Mouse (Mus musculus) left cerebral cortex, postnatal 25 days (tissue): ENCODE results near the gene Asf1b. TPM values are rescaled to one million over a fixed set of nuclear protein-coding genes. Genes with fewer than 3 reads are reported as not detected.

ENCODE experiments used
- DNase-seq, 2 experiments: peaks; one replicate each; pipeline ENCODE4 v3.0.0; 2022; ENCODE audit warnings: low spot score in 2 of 2, mixed read lengths in 1 of 2
- intact Hi-C: fragments of 180-260 bp; cut with DNase I; formaldehyde crosslinking; loops from one replicate; pipeline ENCODE4 v1.15.1; 2025
- total RNA-seq, 2 experiments: library from RNA; stranded (reverse); gene quantifications; 2 replicates each; pipeline ENCODE4 v1.2.3; 2021

The Asf1b gene
- under 1 TPM; 0.60 to 0.73 TPM for total RNA-seq

DNA sequence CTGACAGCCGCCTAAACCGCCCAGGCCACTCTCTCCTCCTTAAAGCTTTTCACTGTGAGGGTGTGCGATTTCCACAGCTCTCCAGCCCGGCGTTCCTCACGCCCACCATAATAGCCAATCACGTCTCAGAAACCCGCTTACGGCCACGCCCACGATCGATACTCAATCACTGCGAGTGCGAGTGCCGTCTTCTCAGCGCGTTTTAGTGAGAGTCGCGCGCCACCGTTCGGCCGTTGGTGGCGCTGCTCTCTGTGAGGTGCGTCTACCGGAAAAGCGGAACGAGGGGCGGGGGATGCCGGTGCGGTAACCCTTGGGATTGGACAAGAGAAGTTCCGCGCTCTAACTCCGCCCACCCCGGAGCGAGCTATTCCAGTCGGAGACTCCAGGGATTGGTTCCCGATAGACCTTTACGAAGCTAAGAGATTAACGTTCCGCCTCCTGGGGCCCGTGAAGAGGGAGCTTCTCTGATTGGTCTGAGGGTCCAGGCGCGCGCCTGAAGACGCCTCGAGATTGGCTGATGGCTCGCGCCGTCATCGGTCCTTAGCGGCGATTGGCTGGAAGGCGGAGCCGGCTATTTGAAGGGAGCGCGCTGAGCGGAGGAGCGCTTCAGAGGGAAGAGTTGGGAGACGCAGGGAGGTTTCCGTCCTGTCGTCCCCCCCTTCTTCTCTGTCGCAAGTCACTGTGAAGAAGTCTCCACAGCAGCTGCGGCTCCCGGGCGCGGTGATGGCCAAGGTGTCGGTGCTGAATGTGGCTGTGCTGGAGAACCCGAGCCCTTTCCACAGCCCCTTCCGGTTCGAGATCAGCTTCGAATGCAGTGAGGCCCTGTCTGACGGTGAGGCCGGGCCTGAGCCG lies at the start of gene Asf1b, which contains the start of gene Gm10644:
TSS of gene Asf1b (plus strand) at position 402 of the 852 bp plus-strand sequence.
TSS of gene Gm10644 (minus strand) at position 100 of the 852 bp plus-strand sequence.
- intact Hi-C loops = loop anchor here (2.0 kb wide), 3 partner anchors 57 to 231 kb away; no protein-coding TSS in a partner anchor
- peak; percentile 97 to 100 for DNase-seq

DNA sequence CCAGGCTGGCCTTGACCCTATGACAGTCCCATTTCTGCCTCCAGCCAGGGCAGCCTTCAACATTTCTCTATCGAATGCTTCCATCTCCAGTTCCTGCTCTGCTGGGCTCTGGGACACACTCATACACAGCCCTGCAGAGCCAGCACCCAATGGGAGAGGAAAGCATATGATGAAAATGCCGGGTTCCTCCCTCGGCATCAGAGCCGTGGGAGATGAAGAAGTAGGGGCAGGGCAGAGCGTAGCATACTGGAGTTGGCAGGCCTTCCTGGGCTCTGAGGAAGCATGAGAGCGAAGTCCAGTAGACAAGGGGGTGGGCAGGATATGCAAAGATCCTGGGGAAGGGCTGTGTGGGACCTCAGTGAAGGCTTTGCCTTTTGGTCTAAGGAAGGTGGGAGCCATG lies 46.7 kb upstream of the Asf1b start:
- DNase-seq = peak in 1 of 2 experiments; percentile 71
- intact Hi-C loops = no loop called here

DNA sequence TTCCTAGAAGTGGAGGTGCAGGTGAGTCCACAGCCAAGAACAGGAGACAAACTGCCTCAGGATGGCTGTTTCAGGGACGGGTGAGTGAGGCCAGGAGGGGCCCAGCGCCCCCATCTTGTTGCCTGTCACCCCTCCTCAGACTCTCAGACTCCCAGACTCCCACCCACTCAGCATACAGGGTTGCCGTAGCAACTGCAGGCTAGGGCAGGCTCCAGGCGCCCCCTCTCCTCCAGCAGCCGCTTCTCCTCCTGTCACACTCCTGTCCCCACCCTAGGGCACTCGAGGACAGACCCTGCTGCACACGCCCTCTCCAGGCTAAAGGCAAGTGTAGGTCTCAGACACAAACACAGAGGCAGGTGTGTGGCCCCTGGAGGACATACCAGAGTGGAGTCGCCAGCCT lies 46.0 kb upstream of the Asf1b start:
- DNase-seq = peak in 1 of 2 experiments; percentile 69
- intact Hi-C loops = no loop called here

DNA sequence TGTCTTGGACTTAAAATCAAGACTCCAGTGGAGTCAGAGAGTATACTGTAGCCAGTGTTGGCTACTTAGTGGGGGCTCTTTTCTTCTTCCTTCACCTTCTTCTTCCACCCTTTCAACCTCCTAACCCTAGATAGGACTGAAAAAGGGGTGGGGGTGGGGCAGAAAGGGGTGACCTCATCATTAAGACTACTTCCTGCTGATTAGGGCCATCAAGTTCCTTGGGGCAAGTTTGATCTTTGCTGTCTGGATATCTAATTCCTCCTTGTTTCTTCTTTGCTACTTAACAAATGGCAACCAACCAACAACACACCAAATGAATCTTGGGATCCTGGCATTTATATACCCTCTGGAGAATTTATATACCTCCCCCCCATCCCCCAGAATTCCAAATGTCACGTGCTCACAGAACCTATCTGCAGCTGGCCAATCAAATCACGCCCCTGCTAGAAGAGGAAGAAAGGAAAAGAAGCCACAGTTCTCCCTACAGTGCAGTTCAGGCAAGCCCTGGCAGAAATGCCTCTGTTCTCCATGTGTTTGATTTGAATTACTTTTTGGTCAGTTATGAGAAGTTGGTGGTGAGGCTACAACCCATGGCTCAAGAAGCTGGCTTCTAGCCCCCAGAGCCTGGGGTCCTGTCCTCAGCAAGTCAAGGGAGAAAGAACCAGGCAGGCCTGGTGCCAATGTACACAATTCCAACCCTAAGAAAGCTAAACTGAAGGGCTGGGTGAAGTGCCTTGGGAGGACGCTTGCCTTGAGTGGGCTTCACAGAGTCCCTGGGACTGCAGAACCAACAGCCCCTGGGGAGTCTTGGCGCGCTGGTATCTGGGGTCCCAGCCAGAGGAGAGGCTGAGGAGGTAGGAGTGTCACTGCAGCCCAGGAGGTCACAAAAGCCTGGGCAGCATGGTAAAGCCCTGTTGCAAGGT lies 43.2 kb upstream of the Asf1b start:
- intact Hi-C loops = no loop called here
- DNase-seq = no peak

DNA sequence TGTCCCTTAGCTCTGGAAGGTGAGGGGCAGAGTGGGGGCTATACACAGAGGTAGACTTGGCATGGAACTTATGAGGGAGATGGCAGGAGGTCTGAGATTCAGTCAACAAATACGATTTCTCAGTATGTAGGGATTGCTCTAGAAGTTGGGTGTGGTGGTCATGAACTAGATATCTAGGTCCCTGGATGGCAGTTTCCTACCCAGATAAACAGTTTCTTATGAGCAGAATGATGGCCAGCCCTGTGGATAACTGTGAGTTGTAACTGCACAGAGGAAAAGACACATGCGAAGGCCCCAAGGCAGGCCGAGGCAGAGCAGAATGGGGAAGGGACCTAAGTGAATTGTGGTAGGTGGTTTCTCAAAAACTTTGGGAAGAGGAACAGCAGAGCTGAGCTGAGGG lies 41.1 kb upstream of the Asf1b start:
- DNase-seq = no peak
- intact Hi-C loops = no loop called here

DNA sequence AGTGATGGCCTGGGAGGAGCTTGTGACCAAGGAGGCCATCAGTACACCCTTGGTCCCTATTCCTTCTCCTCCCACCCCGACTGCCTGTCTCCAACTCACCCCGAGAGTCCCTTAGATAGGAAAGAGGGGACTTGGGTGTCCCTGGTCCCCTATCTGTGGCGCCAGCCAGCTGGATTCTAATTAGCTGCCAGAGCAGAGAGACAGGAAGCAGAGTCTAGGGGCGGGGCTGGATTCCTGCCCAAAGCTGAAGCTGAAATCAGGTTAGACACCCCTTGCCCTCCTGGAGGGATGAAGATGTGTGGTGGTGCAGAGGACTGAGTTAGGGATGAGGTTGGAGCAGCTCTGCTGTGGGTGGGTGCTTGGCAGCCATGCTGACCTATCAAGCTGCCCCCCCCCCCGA lies 40.4 kb upstream of the Asf1b start:
- intact Hi-C loops = no loop called here
- peak in 1 of 2 experiments; percentile 49 for DNase-seq

DNA sequence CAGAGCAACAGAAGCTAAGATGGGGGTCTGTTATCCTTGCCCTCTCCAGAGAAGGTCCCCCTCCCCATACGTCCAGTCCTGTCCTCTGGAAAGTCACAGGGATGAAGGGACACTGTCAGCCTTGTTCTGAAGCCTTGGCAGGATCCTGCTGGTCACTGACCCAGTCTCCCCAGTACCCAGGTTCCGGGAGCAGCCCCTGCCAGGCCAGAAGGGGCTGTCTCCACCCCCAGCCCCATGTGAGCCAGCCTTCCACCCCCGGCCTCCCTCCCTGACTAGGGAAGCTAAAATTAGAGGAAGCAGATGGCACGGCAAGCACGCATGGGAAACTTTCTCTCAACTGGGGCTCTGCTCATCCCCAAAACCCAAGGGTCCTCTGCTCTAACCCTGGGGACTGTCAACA lies 39.3 kb upstream of the Asf1b start:
- intact Hi-C loops = loop anchor here (1.0 kb wide), 1 partner anchor 17 kb away; no protein-coding TSS in a partner anchor
- peak; percentile 58 to 87 for DNase-seq

DNA sequence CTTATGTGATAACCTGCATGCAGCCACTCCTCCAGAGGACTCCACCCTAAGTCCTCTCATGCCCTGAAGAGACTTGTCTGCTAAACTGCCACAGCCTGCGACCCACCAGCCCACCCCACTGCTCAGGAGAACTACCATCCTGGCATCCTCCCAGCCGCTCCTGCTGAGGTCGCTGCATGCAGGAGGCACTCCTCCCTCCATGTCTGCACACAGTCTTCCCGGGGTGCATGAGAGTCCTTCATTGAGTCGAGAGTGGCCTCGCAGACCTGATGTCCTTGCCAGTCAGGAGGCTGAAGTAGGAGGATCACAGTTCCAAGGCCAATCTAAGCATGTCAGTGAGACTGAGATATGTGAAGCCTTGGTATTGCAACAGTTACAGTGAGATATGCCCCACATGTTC lies 37.7 kb upstream of the Asf1b start:
- no peak for DNase-seq
- intact Hi-C loops = no loop called here

DNA sequence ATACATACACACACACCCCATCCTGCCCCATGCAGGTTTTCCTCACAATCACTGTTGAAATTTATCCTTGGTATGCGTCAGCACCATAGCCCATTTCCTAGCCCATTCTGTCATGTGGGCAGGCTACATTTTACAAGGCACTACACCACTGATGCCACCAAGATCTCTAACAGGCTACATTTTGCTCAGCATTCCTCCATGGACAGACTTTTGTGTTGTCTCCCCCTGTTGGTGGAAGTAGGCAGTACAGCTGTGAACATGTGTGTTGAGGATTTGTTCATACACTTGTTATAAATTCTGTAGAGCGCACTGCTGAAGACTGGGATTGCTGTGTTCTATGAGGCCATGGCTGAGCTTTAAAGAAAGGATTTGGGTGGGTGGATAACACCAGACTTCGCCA lies 33.7 kb upstream of the Asf1b start:
- intact Hi-C loops = no loop called here
- peak; percentile 86 to 94 for DNase-seq

DNA sequence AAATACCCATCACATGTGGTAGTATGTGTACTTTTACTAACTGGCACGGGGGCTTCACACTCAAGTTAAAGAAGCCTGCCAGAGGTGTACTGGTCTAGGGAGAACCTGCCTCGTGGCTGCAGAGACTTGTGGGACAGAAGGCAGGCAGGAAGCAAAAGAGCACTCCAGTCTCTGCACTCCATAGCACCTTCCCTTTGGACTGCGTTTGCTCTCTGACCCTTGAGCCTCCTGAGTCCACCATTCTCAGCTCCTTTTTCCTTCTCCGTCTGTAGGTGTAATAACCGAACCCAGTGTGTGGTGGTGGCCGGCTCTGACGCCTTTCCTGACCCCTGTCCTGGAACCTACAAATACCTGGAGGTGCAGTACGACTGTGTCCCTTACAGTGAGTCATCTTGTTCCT lies 32.6 kb upstream of the Asf1b start:
- no peak for DNase-seq
- intact Hi-C loops = no loop called here

DNA sequence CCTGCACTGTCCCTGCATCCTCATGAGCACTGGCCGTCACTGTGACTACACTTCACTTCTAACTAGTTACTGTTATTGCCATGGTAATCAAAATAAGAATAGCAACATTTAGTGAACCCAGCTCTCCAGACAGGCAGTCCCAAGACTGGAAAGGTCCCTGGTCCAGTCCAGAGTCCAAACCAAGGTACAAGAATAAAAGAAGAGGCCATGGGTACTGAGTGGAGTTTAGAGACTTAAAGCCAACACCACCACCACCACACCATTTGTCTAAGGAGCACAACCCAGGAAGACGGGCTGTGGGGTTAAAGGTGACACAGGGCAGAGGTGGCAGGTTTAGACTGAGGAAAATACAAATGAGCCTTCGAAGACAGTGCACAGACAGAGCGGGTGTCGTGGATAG lies 30.7 kb upstream of the Asf1b start:
- DNase-seq = no peak
- intact Hi-C loops = no loop called here

DNA sequence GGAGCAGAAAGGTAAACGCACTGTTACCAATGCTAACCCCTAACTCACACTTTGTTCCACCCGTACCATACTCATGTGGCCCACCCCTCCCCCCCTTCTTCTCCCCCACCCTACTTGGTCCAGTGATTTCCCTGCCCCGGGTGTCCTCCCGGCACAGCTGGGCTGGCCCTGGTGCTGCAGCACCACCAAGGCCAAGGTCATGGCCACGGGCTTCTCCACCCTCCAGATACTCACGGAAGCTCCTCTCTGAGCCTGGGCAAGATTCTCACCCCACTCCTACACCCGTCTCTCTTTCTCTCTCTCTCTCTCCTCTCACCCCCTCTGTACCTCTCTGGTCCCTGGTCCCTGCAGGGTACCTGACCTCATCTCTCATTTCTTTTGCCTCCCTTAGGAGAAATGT lies 29.0 kb upstream of the Asf1b start:
- DNase-seq = no peak
- intact Hi-C loops = no loop called here

DNA sequence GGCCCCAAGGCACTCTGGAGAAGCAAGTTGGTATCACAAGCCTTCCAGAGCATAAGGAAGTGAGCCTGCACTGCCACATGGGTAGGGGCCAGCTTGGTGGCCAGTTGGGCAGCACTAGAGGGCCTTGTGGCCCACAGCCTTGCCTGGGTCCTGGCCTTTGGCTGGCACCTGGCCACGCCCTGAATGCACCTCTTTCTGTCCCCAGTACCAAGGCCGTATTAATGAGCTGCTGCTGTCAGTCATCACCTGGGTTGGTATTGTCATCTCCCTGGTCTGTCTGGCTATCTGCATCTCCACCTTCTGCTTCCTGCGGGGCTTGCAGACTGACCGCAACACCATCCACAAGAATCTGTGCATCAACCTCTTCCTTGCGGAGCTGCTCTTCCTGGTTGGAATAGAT lies 21.1 kb upstream of the Asf1b start:
- DNase-seq = no peak
- intact Hi-C loops = no loop called here

DNA sequence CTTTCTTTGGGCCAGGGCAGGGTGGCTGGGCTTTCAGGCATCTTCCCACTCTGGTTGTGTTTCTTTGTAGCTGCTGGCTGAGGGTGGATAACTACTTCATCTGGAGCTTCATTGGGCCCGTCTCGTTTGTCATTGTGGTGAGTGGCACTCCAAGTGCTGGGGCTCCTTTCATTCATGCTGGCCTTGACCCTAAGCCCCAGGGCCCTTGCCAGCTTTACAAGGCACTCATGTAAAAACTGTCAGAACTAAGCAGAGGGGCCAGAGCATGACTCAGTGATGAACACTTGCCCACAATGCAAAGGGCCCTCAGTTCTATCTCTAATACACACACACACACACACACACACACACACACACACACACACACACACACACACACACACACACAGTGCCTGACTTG lies 20.3 kb upstream of the Asf1b start:
- intact Hi-C loops = no loop called here

DNA sequence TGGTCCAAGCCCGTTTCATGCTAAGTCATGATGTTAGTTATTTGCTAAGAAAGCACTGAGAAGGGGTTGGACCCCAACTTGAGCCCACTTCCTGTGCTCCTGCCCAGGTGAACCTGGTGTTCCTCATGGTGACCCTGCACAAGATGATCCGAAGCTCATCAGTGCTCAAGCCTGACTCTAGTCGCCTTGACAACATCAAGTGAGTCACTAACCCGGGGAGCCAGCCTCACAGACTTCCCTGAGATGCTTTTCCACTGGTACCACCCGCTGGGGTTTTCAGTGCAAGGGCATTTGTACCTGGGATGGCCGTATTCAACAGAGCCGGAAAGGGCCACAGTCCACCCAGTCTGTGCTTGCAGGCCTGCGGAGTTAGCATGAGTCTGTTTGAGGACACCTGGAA lies 19.9 kb upstream of the Asf1b start:
- intact Hi-C loops = no loop called here

More for the DNA sequence above, 20.3 kb upstream of the Asf1b start:
- DNase-seq = no peak

DNA sequence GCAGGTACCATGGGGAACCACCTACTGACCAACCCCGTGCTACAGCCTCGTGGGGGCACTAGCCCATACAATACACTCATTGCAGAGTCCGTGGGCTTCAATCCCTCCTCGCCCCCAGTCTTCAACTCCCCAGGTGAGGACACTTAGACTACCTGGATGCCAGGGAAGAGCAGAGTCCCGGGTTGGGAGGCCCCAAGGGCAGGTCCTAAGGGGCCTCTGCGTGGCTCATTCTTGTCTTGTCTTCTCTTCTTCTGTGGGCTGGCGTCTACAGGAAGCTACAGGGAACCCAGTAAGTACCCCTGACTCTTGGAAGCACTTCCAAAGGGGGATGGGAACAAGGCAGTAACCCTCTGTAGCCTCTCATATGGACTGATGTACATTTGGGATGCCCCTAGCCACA lies 17.7 kb upstream of the Asf1b start:
- intact Hi-C loops = no loop called here
- no peak for DNase-seq

More for the DNA sequence above, 19.9 kb upstream of the Asf1b start:
- no peak for DNase-seq

DNA sequence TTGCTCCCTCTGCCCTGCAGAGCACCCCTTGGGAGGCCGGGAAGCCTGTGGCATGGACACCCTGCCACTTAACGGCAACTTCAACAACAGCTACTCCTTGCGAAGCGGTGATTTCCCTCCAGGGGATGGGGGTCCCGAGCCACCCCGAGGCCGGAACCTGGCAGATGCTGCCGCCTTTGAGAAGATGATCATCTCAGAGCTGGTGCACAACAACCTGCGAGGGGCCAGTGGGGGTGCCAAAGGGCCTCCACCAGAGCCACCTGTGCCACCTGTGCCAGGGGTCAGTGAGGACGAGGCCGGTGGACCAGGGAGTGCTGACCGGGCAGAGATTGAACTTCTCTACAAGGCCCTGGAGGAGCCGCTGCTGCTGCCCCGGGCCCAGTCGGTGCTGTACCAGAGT lies 17.0 kb upstream of the Asf1b start:
- intact Hi-C loops = no loop called here
- no peak for DNase-seq

DNA sequence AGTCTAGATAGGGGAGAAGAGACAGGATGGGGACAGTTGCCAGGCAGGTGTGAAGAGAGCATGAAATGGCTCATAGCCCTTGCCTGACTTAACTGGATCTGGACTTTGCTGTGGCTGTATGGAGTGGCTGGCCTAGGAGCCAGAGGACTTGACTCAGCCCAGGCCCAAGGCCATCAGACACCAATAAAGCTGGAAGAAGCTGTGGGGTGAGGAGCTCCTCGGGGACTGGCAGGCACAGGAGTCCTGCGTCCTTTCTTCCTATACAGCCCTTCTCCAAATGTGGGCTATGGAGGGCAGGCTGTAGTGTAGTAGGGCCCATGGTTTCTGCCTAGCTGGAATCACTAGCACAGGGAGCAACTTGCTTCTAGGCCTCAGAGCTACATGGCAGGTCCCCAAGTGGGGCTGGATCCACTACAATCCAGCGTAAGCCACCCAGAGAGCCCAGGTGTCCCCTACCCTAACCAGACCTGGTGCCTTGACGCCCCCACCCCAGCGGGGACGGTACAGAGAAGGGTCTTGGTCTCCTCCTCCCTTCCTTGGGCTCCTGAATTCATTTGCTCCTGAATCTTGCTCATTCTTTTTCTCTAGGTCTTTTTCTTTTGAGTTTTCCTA lies 14.1 kb upstream of the Asf1b start:
- no peak for DNase-seq
- intact Hi-C loops = no loop called here

DNA sequence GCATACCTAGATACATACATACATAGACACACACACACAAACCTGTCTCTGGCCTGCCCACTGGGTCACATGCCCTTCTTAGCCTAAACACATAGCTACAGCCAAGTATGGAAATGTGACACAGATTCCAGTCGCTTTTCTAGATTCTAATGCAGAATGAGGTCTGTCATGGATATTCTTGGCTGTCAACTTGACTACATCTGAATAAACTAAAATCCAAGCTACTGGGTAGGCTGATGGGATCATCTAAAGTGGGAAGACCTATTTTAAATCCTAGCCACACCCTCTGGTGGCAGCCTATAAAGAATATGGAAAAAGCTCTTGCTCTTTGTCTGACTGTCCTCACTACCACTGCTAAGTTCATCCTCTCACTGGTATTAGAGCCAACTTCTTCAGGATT lies 12.9 kb upstream of the Asf1b start:
- peak in 1 of 2 experiments; percentile 75 for DNase-seq
- intact Hi-C loops = no loop called here

DNA sequence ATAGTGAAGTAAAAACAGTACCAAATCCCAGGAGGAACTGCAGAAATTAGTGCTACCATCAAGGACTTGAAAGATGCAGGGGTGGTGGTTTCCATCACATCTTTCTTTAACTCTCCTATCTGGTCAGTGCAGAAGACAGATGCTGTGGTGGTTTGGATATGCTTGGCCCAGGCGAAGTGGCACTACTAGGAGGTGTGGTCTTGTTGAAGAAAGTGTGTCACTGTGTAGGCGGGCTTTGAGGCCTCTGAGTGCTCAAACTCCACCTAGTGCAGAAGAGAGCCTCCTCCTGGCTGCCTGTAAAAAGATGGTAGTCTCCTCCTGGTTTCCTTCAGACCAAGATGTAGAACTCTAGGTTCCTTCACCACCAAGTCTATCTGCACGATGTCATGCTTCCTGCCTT lies 9.8 kb upstream of the Asf1b start:
- DNase-seq = peak in 1 of 2 experiments; percentile 58
- intact Hi-C loops = no loop called here
